Mouse (Mus musculus) embryonic facial prominence, embryonic 13.5 days (tissue): ENCODE measurements around the gene Ltf. TPM values are rescaled to one million over a fixed set of nuclear protein-coding genes. Genes with fewer than 3 reads are reported as not detected.

Experiments
- ATAC-seq: fragments of 200-750 bp; cut with Nextera tagmentation; 2 replicates; pipeline ENCODE4 v1.8.0; 2017; ENCODE audit warnings: low read depth; ENCODE audit not compliant: insufficient number of reproducible peaks, insufficient read depth, low FRiP score, low TSS enrichment
- H3K27ac ChIP-seq: fragments of 300-500 bp; sonication (generic); 2 replicates; pipeline ENCODE4 v1.5.1; 2015; ENCODE audit warnings: moderate library complexity, mild to moderate bottlenecking, inconsistent platforms
- H3K27me3 ChIP-seq: fragments of 300-500 bp; sonication (generic); 2 replicates; pipeline ENCODE4 v1.6.1; 2015; ENCODE audit warnings: mild to moderate bottlenecking, inconsistent platforms
- H3K36me3 ChIP-seq: fragments of 300-500 bp; sonication (generic); 2 replicates; pipeline ENCODE4 v1.6.1; 2015; ENCODE audit warnings: mild to moderate bottlenecking, inconsistent platforms
- H3K4me1 ChIP-seq: fragments of 300-500 bp; sonication (generic); 2 replicates; pipeline ENCODE4 v1.6.1; 2015; ENCODE audit warnings: inconsistent platforms
- H3K4me2 ChIP-seq: fragments of 300-500 bp; sonication (generic); 2 replicates; pipeline ENCODE4 v1.6.1; 2015; ENCODE audit warnings: moderate library complexity, mild to moderate bottlenecking, inconsistent platforms
- H3K4me3 ChIP-seq: fragments of 300-500 bp; sonication (generic); 2 replicates; pipeline ENCODE4 v1.5.1; 2015; ENCODE audit warnings: mild to moderate bottlenecking, inconsistent platforms
- H3K9ac ChIP-seq: fragments of 300-500 bp; sonication (generic); 2 replicates; pipeline ENCODE4 v1.6.1; 2015; ENCODE audit warnings: mild to moderate bottlenecking, inconsistent platforms
- H3K9me3 ChIP-seq: fragments of 300-500 bp; sonication (generic); 2 replicates; pipeline ENCODE4 v1.6.1; 2016; ENCODE audit warnings: inconsistent platforms
- WGBS: fragments of 180-500 bp; shearing (Covaris S2); methylation state at CpG from one replicate; pipeline ENCODE4 v1.1.7; 2015; ENCODE audit warnings: mixed read lengths; 5-methylcytosine and 5-hydroxymethylcytosine counted together
- polyA plus RNA-seq: library from polyadenylated mRNA; unstranded; fragments of >200 nt; fragmentation: Nextera tagmentation; extraction: Ambion mirVana; gene quantifications from 2 replicates; pipeline ENCODE4 v1.2.1, GENCODE M21; 2015

Ltf gene
- polyA plus RNA-seq, 1 experiment from 2014 or later = 0.46 TPM

DNA sequence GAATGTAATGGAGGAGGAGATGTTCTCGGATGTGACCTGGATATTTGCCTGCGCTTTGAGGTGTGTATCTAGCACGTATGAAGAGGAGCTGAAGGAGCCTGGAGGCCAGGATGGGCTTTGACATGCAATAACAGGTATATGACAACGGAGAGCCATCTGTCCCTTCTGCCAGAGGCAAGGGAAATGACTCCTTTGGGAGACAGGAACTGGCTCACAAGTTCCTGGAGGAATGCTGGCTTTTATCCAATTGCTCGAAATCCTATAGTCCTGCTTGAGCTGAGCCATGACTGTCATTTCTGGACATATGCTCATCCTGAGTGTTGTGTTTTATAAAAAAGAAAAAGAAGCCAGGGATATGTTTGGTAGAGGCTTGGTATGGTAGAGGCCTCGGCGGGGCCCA is 69.8 kb downstream of the Ltf start:
- Histone ChIP-seq H3K9ac (no peak overlapping the region), H3K27me3 (no peaks in the 10 kb centered on the region)
- 42% methylated on average over 7 of the region's 7 CpGs for WGBS

More for the DNA sequence above, 69.8 kb downstream of the Ltf start:
- peaks cover 5% of the 10 kb centered on the region; the same call in 1 of the 2 replicates for H3K4me1 ChIP-seq
- no peak overlapping the region for H3K4me3 ChIP-seq
- H3K4me2 ChIP-seq = no peak overlapping the region
- H3K36me3 ChIP-seq = no peaks in the 10 kb centered on the region
- no peaks in the 10 kb centered on the region for H3K9me3 ChIP-seq
- no peak overlapping the region for H3K27ac ChIP-seq
- ATAC-seq = no peak

Other genes starting within 250 kb of the Ltf start
- not detected in 2 replicates for gene Prss42, start 221.1 kb upstream of the Ltf start, polyA plus RNA-seq
- not detected in 2 replicates for gene Prss44, start 205.3 kb upstream of the Ltf start, polyA plus RNA-seq
- not detected in 2 replicates for gene Prss43, start 192.6 kb upstream of the Ltf start, polyA plus RNA-seq
- gene Prss45, start 184.7 kb upstream of the Ltf start, polyA plus RNA-seq = not detected in 2 replicates
- not detected in 2 replicates for gene Prss46, start 174.8 kb upstream of the Ltf start, polyA plus RNA-seq
- 0.14 and 0.48 TPM in 2 replicates for gene Prss50, start 161.3 kb upstream of the Ltf start, polyA plus RNA-seq
- 4.3 and 4.6 TPM in 2 replicates for gene Als2cl, start 139.4 kb upstream of the Ltf start, polyA plus RNA-seq
- 2.3 and 2.4 TPM in 2 replicates for gene Tmie, start 139.2 kb upstream of the Ltf start, polyA plus RNA-seq
- not detected in 2 replicates for gene Fam240a, start 102.4 kb upstream of the Ltf start, polyA plus RNA-seq
- 0.62 and 0.87 TPM in 2 replicates for gene Tdgf1, start 73.1 kb upstream of the Ltf start, polyA plus RNA-seq
- 0.28 and 0.62 TPM in 2 replicates for gene Lrrc2, start 67.7 kb upstream of the Ltf start, polyA plus RNA-seq
- gene Rtp3, start 28.7 kb upstream of the Ltf start, polyA plus RNA-seq = 0.11 and 0.20 TPM in 2 replicates
- 0.62 and 0.63 TPM in 2 replicates for gene Ccrl2, start 38.2 kb downstream of the Ltf start, polyA plus RNA-seq
- gene Lrrfip2, start 98.3 kb downstream of the Ltf start, polyA plus RNA-seq = 41.7 and 47.3 TPM in 2 replicates